Mouse (Mus musculus) cerebellum, adult 2 months (tissue): ENCODE results near the gene Gjc2.

Source experiments
- CTCF ChIP-seq: fragments of 200-500 bp; IDR thresholded peaks from 2 replicates; pipeline ENCODE4 v1.5.1; 2011; ENCODE audit warnings: low read depth, mild to moderate bottlenecking, control low read depth, low read length, moderate library complexity, borderline replicate concordance; ENCODE audit not compliant: insufficient read depth
- POLR2A ChIP-seq: fragments of 200-500 bp; IDR thresholded peaks from 2 replicates; pipeline ENCODE4 v1.6.1; 2011; ENCODE audit warnings: low read length, control low read depth, borderline replicate concordance; ENCODE audit not compliant: insufficient read depth

DNA sequence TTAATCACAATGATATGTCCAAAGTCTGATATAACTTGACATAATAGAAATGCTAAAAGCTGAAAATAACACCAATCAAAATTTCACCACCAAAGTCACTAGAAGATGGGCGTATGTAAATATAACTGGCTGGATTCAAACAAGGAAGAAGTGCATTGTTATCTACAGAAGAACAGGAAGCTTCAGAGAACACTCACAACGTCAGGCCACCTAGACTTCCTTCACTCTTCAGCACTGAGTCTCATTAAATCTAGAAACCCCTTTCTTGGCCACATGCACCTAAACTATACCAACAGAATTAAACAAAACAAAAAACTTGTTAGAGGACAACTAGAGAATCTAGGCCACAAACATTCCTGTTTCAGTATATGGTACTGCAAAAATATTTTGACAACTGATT lies 41.5 kb upstream of the Gjc2 start:
- TF ChIP-seq CTCF (no peak), POLR2A (no peak)
